Mouse (Mus musculus) cerebellum, postnatal 14 days (tissue): ENCODE measurements around the gene Ccnb1ip1.
A peak's percentile ranks its signal among the peaks of the same experiment; 100 is the strongest.
"Not testable (repeated sequence)": the region's sequence is repeated elsewhere in the genome, so short reads cannot be mapped to it uniquely, and the experiment has no call there.

Source experiments
- DNase-seq, 2 experiments: peaks; one replicate each; pipeline ENCODE4 v3.0.0; 2021; ENCODE audit warnings: mixed read lengths in 2 of 2

The Ccnb1ip1 gene

GRCm38 (mm10) chr14:50807487-50808072 lies at the start of gene Ccnb1ip1, which contains the start of gene Parp2:
TSS of gene Ccnb1ip1 (minus strand) at chr14:50807732.
TSS of gene Parp2 (plus strand) at chr14:50807841.
- DNase-seq, result peak; percentile 98 to 99

- no peak for DNase-seq
Observed at GRCm38 (mm10) chr14:50855788-50856187, 48.3 kb upstream of the Ccnb1ip1 start.

GRCm38 (mm10) chr14:50837236-50837635 lies 29.7 kb upstream of the Ccnb1ip1 start:
- peak; percentile 28 to 58 for DNase-seq

GRCm38 (mm10) chr14:50834435-50834834 lies 26.9 kb upstream of the Ccnb1ip1 start:
- DNase-seq, result peak; percentile 26 to 34

GRCm38 (mm10) chr14:50833964-50834363 lies 26.4 kb upstream of the Ccnb1ip1 start:
- DNase-seq, result peak; percentile 76 to 81

- no peak for DNase-seq
Observed at GRCm38 (mm10) chr14:50829878-50830277, 22.3 kb upstream of the Ccnb1ip1 start.

GRCm38 (mm10) chr14:50826579-50826978 lies 19.0 kb upstream of the Ccnb1ip1 start:
- DNase-seq, result no peak

- no peak for DNase-seq
Observed at GRCm38 (mm10) chr14:50824219-50824618, 16.7 kb upstream of the Ccnb1ip1 start.

- no peak for DNase-seq
Observed at GRCm38 (mm10) chr14:50823240-50823639, 15.7 kb upstream of the Ccnb1ip1 start.

- no peak for DNase-seq
Observed at GRCm38 (mm10) chr14:50813060-50813459, 5.5 kb upstream of the Ccnb1ip1 start.

GRCm38 (mm10) chr14:50806469-50806868 lies 1.1 kb downstream of the Ccnb1ip1 start:
- DNase-seq, result not testable (repeated sequence)

- no peak for DNase-seq
Observed at GRCm38 (mm10) chr14:50804683-50805082, 2.8 kb downstream of the Ccnb1ip1 start.

GRCm38 (mm10) chr14:50802843-50803562 lies 4.5 kb downstream of the Ccnb1ip1 start:
- peak; percentile 36 to 50 for DNase-seq

GRCm38 (mm10) chr14:50802441-50802840 lies 5.1 kb downstream of the Ccnb1ip1 start:
- DNase-seq, result no peak

- peak; percentile 57 to 69 for DNase-seq
Observed at GRCm38 (mm10) chr14:50799502-50800259, 7.9 kb downstream of the Ccnb1ip1 start.

GRCm38 (mm10) chr14:50798512-50798911 lies 9.0 kb downstream of the Ccnb1ip1 start:
- peak; percentile 22 to 41 for DNase-seq

GRCm38 (mm10) chr14:50796464-50796863 lies 11.1 kb downstream of the Ccnb1ip1 start:
- DNase-seq, result no peak

- no peak for DNase-seq
Observed at GRCm38 (mm10) chr14:50795965-50796364, 11.6 kb downstream of the Ccnb1ip1 start.

- no peak for DNase-seq
Observed at GRCm38 (mm10) chr14:50795261-50795935, 12.1 kb downstream of the Ccnb1ip1 start.

GRCm38 (mm10) chr14:50788157-50788556 lies 19.4 kb downstream of the Ccnb1ip1 start:
- DNase-seq, result no peak

- peak; percentile 95 to 96 for DNase-seq
Observed at GRCm38 (mm10) chr14:50785251-50785637, 22.3 kb downstream of the Ccnb1ip1 start, which contains the start of gene Ttc5. TSS of gene Ttc5 (minus strand) at chr14:50785519.

- peak; percentile 30 to 33 for DNase-seq
Observed at GRCm38 (mm10) chr14:50784391-50785250, 22.9 kb downstream of the Ccnb1ip1 start.
